Mouse (Mus musculus): ENCODE data around the gene Camk2d. TPM values are rescaled to one million over a fixed set of nuclear protein-coding genes. Genes with fewer than 3 reads are reported as not detected.

Camk2d gene
- polyA plus RNA-seq, 1 experiment from 2014 or later = 34.9 TPM

DNA sequence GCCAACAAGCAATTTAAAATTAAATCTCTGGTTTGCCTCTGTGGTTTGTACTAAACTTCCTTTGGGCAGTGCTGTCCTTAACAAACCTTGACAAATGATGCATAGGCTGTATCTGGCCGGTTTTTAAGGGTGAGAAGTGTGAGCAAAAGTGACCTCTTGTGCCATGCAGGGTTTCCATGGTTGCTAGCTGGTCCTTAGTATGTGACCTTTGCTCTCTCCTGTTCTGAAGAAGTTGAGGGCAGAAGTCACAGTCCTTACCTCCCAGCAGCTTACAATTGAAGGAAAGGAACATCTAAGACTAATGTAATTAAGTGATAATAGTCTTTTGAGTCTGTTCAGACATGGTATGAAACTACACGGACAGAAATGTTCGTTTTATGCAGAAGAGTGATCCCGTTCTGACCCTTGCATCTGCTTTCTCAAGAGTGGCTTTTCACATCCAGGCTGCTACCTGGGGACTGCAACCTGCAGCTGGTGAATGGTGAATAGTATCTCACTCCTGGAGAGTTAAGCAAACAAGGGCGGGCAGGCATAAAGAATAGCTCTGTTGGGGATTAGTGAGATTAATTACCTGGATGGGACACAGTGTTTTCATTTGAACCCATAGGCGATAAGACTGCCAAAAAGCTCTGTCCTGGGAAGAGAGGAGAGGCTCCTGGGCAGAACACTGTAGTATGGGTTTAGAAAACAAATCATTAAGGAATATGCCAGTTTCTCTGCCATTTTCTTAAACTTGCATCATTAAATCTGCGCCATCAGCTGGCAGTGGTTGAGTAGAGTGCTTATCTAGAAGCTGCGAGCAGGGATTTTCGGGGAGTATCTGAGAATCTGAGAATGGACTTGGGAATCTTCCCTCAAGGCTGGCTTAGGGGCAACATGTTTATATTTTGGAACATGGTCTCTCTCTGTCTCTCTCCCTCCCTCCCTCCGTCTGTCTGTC, 47.2 kb downstream of the Camk2d start:
- peak overlapping the region; percentile 13 for H3K27ac ChIP-seq (replicated peaks)
- no peaks in the 10 kb centered on the region for H3K9me3 ChIP-seq (ENCODE audit: control insufficient read depth, low read length)
- no peak overlapping the region for H3K4me3 ChIP-seq (ENCODE audit: low read depth, low read length)
- H3K4me1 ChIP-seq (replicated peaks; ENCODE audit: control insufficient read depth, insufficient read depth) = peaks cover 5% of the 10 kb centered on the region
- no peak overlapping the region for H3K9ac ChIP-seq (ENCODE audit: low read length)
- peak overlapping the region; percentile 17; the same call in 1 of the 2 replicates for H3K4me2 ChIP-seq (replicated peaks; ENCODE audit: low read depth)
- no peak for TF ChIP-seq CTCF (IDR thresholded peaks at IDR 0.05; ENCODE audit: low read depth)
- TF ChIP-seq EP300 (optimal IDR thresholded peaks at IDR 0.05) = no peak
- H3K36me3 ChIP-seq (ENCODE audit: control insufficient read depth, insufficient read depth, low read length) = no peaks in the 10 kb centered on the region
- 21% methylated on average over 10 of the region's 10 CpGs for WGBS
- ATAC-seq (ENCODE audit: low FRiP score, low TSS enrichment) (peak; percentile 76), DNase-seq (ENCODE audit: low spot score) (peak; percentile 50)
- H3K27me3 ChIP-seq (ENCODE audit: control insufficient read depth, insufficient read depth, low read length) = no peaks in the 10 kb centered on the region

DNA sequence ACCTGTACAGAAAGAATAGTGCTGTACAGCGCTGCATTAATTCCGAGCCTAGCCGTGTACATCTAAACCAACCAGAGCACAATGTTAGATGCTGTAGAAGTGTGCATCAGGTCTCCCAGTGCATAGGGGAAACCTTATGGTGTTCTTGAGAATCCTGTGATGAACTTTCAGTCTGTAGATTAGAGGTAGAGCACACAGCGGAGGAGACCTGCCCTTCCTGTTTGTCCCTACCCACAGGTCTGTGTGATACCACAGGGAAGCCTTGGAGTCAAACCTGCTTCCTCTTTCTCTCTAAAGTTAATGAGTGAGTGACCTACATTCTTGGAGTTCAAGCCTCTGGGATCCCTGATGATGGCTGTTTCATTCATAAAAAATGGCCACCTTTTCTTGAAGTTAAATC, 54.2 kb downstream of the Camk2d start:
- Histone ChIP-seq H3K27ac (replicated peaks) (no peak overlapping the region), H3K9me3 (ENCODE audit: control insufficient read depth, low read length) (no peaks in the 10 kb centered on the region), H3K4me1 (replicated peaks; ENCODE audit: control insufficient read depth, insufficient read depth) (no peaks in the 10 kb centered on the region), H3K9ac (ENCODE audit: low read length) (no peak overlapping the region), H3K27me3 (ENCODE audit: control insufficient read depth, insufficient read depth, low read length) (no peaks in the 10 kb centered on the region), H3K4me2 (replicated peaks; ENCODE audit: low read depth) (no peak overlapping the region), H3K36me3 (ENCODE audit: control insufficient read depth, insufficient read depth, low read length) (no peaks in the 10 kb centered on the region), H3K4me3 (ENCODE audit: low read depth, low read length) (no peak overlapping the region)
- TF ChIP-seq CTCF (IDR thresholded peaks at IDR 0.05; ENCODE audit: low read depth) (no peak), EP300 (optimal IDR thresholded peaks at IDR 0.05) (no peak)
- no peak for DNase-seq (ENCODE audit: low spot score)
- 88% methylated on average over 4 of the region's 4 CpGs for WGBS
- ATAC-seq (ENCODE audit: low FRiP score, low TSS enrichment) = peak; percentile 91

DNA sequence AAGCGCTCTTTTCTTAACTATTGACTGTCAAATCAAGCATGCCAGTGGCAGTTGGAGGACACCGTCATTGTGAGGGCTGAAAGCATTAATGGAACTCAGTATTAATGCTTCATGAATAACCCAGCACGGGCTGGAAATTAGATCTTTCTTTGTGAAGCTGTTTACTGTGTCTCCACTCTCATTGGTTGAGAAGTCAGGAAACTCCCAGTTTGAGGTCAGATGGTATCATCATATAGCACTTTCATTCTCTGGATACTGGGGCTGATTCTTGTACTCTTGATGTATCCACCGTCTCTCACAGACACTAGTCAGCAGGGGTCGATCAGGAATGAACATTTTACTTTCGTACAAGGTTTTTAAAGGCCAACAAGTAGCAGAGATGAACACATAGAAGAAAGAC, 54.6 kb downstream of the Camk2d start:
- Histone ChIP-seq H3K4me2 (replicated peaks; ENCODE audit: low read depth) (no peak overlapping the region), H3K4me1 (replicated peaks; ENCODE audit: control insufficient read depth, insufficient read depth) (no peaks in the 10 kb centered on the region), H3K9me3 (ENCODE audit: control insufficient read depth, low read length) (no peaks in the 10 kb centered on the region), H3K4me3 (ENCODE audit: low read depth, low read length) (no peak overlapping the region), H3K27ac (replicated peaks) (no peak overlapping the region), H3K9ac (ENCODE audit: low read length) (no peak overlapping the region), H3K27me3 (ENCODE audit: control insufficient read depth, insufficient read depth, low read length) (no peaks in the 10 kb centered on the region), H3K36me3 (ENCODE audit: control insufficient read depth, insufficient read depth, low read length) (no peaks in the 10 kb centered on the region)
- WGBS = 79% methylated on average over 6 of the region's 6 CpGs
- TF ChIP-seq EP300 (optimal IDR thresholded peaks at IDR 0.05) = no peak
- TF ChIP-seq CTCF (IDR thresholded peaks at IDR 0.05; ENCODE audit: low read depth) = no peak
- ATAC-seq (ENCODE audit: low FRiP score, low TSS enrichment) (no peak), DNase-seq (ENCODE audit: low spot score) (no peak)

DNA sequence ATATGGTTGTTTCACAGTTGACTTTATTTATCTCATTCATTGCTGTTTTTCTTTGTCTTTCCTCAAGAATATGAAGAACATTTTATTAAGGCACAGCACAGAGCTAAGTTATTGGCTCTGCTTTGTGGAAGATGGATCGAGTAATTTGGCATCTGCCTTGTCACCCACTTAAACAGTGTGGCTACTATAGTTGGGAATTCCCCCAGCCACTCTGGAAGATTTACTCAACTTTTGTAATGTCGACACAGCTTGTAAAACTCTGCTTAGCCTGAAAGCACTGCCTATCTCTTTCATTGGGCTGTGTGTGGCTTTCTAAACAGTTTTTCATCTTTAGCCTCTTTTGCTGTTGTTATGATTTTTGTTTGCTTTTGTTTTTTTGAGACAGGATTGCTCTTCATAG, 56.3 kb downstream of the Camk2d start:
- no peak overlapping the region for H3K4me3 ChIP-seq (ENCODE audit: low read depth, low read length)
- H3K9me3 ChIP-seq (ENCODE audit: control insufficient read depth, low read length) = no peaks in the 10 kb centered on the region
- H3K27ac ChIP-seq (replicated peaks) = no peak overlapping the region
- WGBS = 55% methylated on average over 2 of the region's 2 CpGs
- no peaks in the 10 kb centered on the region for H3K4me1 ChIP-seq (replicated peaks; ENCODE audit: control insufficient read depth, insufficient read depth)
- no peak for ATAC-seq (ENCODE audit: low FRiP score, low TSS enrichment)
- TF ChIP-seq EP300 (optimal IDR thresholded peaks at IDR 0.05) = no peak
- TF ChIP-seq CTCF (IDR thresholded peaks at IDR 0.05; ENCODE audit: low read depth) = no peak
- H3K36me3 ChIP-seq (ENCODE audit: control insufficient read depth, insufficient read depth, low read length) = no peaks in the 10 kb centered on the region
- DNase-seq (ENCODE audit: low spot score) = no peak
- H3K9ac ChIP-seq (ENCODE audit: low read length) = no peak overlapping the region
- H3K4me2 ChIP-seq (replicated peaks; ENCODE audit: low read depth) = no peak overlapping the region
- H3K27me3 ChIP-seq (ENCODE audit: control insufficient read depth, insufficient read depth, low read length) = no peaks in the 10 kb centered on the region

DNA sequence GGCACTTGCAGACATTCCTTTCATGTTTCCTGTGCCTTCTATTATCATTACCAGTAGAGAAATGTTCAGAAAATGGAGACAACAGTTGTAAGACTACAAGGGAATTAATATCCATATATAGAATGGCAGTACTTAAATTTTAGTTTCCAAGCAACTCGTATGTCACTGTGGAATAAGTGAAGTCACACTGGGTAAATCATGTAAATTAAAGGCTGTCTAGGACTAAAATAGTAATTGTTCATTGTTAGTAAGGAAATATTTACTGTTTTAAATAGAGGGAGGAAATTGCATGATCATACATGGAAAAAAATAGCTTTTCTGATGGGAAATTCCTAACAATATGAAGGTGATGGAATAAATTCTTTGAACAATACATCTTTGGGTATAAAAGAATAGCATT, 57.0 kb downstream of the Camk2d start:
- Histone ChIP-seq H3K4me1 (replicated peaks; ENCODE audit: control insufficient read depth, insufficient read depth) (no peaks in the 10 kb centered on the region), H3K36me3 (ENCODE audit: control insufficient read depth, insufficient read depth, low read length) (no peaks in the 10 kb centered on the region), H3K9me3 (ENCODE audit: control insufficient read depth, low read length) (no peaks in the 10 kb centered on the region), H3K27ac (replicated peaks) (no peak overlapping the region), H3K4me2 (replicated peaks; ENCODE audit: low read depth) (no peak overlapping the region), H3K9ac (ENCODE audit: low read length) (no peak overlapping the region), H3K27me3 (ENCODE audit: control insufficient read depth, insufficient read depth, low read length) (no peaks in the 10 kb centered on the region), H3K4me3 (ENCODE audit: low read depth, low read length) (no peak overlapping the region)
- WGBS = 79% methylated on average over 1 of the region's 1 CpGs
- DNase-seq (ENCODE audit: low spot score) (no peak), ATAC-seq (ENCODE audit: low FRiP score, low TSS enrichment) (no peak)
- TF ChIP-seq CTCF (IDR thresholded peaks at IDR 0.05; ENCODE audit: low read depth) (no peak), EP300 (optimal IDR thresholded peaks at IDR 0.05) (no peak)

DNA sequence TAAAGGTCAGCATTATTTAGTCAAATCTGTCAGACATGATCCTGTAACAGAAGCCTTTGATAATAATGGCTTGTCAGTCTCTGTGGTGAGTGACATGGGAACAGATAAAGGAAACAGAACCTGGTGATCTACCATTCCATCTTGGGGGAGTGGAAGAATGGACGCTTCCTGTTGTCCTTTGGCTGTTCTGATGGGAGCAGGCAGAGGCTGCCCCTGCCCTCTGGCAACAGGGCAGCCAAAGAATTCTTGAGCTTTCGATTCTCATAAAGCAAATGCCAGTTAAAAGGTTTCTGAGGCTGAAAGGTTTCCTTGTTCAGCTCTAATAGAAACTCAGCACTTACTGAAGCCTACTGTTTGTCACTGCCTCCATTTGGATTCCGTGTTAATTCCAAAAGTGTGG, 60.1 kb downstream of the Camk2d start:
- Histone ChIP-seq H3K36me3 (ENCODE audit: control insufficient read depth, insufficient read depth, low read length) (no peaks in the 10 kb centered on the region), H3K27me3 (ENCODE audit: control insufficient read depth, insufficient read depth, low read length) (no peaks in the 10 kb centered on the region), H3K4me2 (replicated peaks; ENCODE audit: low read depth) (no peak overlapping the region), H3K4me1 (replicated peaks; ENCODE audit: control insufficient read depth, insufficient read depth) (no peaks in the 10 kb centered on the region; the same call in 1 of the 2 replicates), H3K9ac (ENCODE audit: low read length) (no peak overlapping the region), H3K27ac (replicated peaks) (no peak overlapping the region), H3K9me3 (ENCODE audit: control insufficient read depth, low read length) (no peaks in the 10 kb centered on the region), H3K4me3 (ENCODE audit: low read depth, low read length) (no peak overlapping the region)
- 72% methylated on average over 3 of the region's 3 CpGs for WGBS
- ATAC-seq (ENCODE audit: low FRiP score, low TSS enrichment) (no peak), DNase-seq (ENCODE audit: low spot score) (no peak)
- TF ChIP-seq CTCF (IDR thresholded peaks at IDR 0.05; ENCODE audit: low read depth) (no peak), EP300 (optimal IDR thresholded peaks at IDR 0.05) (no peak)

Measured in stomach, postnatal 0 days (tissue).